In the genomic region with DNA sequence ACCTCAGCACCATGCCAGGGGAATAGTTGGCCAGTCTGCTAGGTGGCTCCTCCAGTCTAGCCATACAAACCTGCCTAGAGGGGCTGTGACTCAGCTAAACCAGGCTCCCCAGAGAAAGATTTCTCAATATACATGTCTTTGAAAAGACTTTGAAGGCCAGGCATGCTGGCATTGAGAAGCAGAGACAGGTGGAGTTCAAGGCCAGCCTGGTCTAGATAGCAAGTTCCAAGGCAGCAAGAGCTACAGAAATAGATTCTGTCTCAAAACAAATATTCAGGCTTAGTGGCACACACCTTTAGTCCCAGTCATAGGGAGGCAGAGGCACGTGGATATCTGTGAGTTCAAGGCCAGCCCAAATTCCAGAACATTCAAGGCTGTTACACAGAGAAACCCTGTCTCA, we compare ENCODE assay signal across 26 mouse cellular contexts. TPM values are rescaled to one million over a fixed set of nuclear protein-coding genes. Genes with fewer than 3 reads are reported as not detected.
A peak's percentile ranks its signal among the peaks of the same experiment; 100 is the strongest.
DNase-seq lines count a peak whose midpoint lies in the region; ATAC-seq and TF ChIP-seq lines count a peak whose summit lies in the region.
"Had no signal": no experiment of that assay in that cellular context is flagged by ENCODE, and none has a peak within 500 bp of the region (broad histone marks: within the 10 kb centered on the region; RNA-seq: fewer than 3 reads in every experiment).

No protein-coding gene starts in this region.

- no peaks in the 10 kb centered on the region for H3K36me3 ChIP-seq in C2C12 (ENCODE audit: control insufficient read depth, insufficient read depth)
- H3K36me3 ChIP-seq: embryonic facial prominence, embryonic 12.5 days; forebrain, embryonic 12.5 days; heart, embryonic 10.5 days; hindbrain, embryonic 12.5 days had no signal

- H3K79me3 ChIP-seq in C2C12 (ENCODE audit: low read depth): no peaks in the 10 kb centered on the region

- no peak overlapping the region for H3K4me3 ChIP-seq in C2C12 (ENCODE audit: insufficient read depth, poor library complexity, severe bottlenecking)
- H3K4me3 ChIP-seq: embryonic facial prominence, embryonic 12.5 days; forebrain, embryonic 12.5 days; heart, embryonic 10.5 days; hindbrain, embryonic 12.5 days had no signal

- peak; percentile 73 for DNase-seq in adrenal gland, adult 8-10 months
- DNase-seq in adrenal gland, adult 18-20 months (ENCODE audit: low spot score in 2 of 2): no peak
- peak; percentile 56 for DNase-seq in R1 (ENCODE audit: low read depth, low spot score)
- peak; percentile 59 to 67 for DNase-seq in adrenal gland, postnatal 36 days
- DNase-seq in spleen, adult 18-20 months: no peak
- DNase-seq in kidney, postnatal 10 days: no peak
- DNase-seq: cerebellum, adult 11-12 months; cerebellum, adult 9-10 months; cerebellum, postnatal 25 days; gastrocnemius, postnatal 10 days; heart, adult 18-20 months; heart, postnatal 10 days; heart, postnatal 4 days had no signal

- no peaks in the 10 kb centered on the region for H3K27me3 ChIP-seq in C2C12 (ENCODE audit: control insufficient read depth, insufficient read depth, insufficient read length)
- H3K27me3 ChIP-seq: Patski had no signal

- H3ac ChIP-seq in C2C12 (ENCODE audit: control insufficient read depth, insufficient read length, low read depth): no peak overlapping the region

- no peak for TF ChIP-seq CTCF in C2C12 (IDR thresholded peaks at IDR 0.05; ENCODE audit: control insufficient read depth, insufficient read depth, insufficient read length)

- no peaks in the 10 kb centered on the region for H3K79me2 ChIP-seq in C2C12 (ENCODE audit: control insufficient read depth, insufficient read depth)

- ATAC-seq in monocyte, adult 5-6 weeks (replicated peaks; ENCODE audit: insufficient number of reproducible peaks, low FRiP score, low TSS enrichment, poor library complexity, severe bottlenecking): no peak
- ATAC-seq: CD4-positive, CD25-positive, alpha-beta regulatory T cell, adult 4 months; forebrain, embryonic 16.5 days; hindbrain, embryonic 16.5 days; inflammation-experienced regulatory T-cells, adult 6 months; intestine, postnatal 0 days; Patski had no signal

TF ChIP-seq in C2C12, 6 proteins besides CTCF, POLR2A, EP300 and RAD21:
- TF ChIP-seq MYOG (IDR thresholded peaks at IDR 0.05; ENCODE audit: control insufficient read depth, extremely low read depth, insufficient read length) (no peak), USF1 (IDR thresholded peaks at IDR 0.05; ENCODE audit: low read depth) (no peak), MYOD1 (IDR thresholded peaks at IDR 0.05; ENCODE audit: control insufficient read depth, insufficient read length, low read depth) (peak; percentile 54), MAX (IDR thresholded peaks at IDR 0.05) (no peak), FOSL1 (IDR thresholded peaks at IDR 0.05; ENCODE audit: insufficient read depth, low read length, poor library complexity, severe bottlenecking) (no peak), CEBPB (IDR thresholded peaks at IDR 0.05; ENCODE audit: low read depth) (no peak)

RNA-seq across cellular contexts. Expression of gene Arhgdig, which starts 1.2 kb away (rescaled TPM):
- total RNA-seq in adrenal gland, adult 8-10 months (2022): 10 to 100 TPM; 14.5 to 30.7 (median 20.6) TPM
- 10 to 100 TPM; 12.7 to 13.2 TPM for total RNA-seq in adrenal gland, adult 18-20 months (2021)
- 9.6 TPM for polyA plus RNA-seq in C2C12 (2012; fragmentation: generic; extraction: Trizol)
- 10 to 100 TPM; 10.4 TPM for total RNA-seq in adrenal gland, postnatal 36 days (2021)
- not detected in 3 replicates for total RNA-seq in monocyte, adult 5-6 weeks (2017)
- polyA plus RNA-seq: CD4-positive, CD25-positive, alpha-beta regulatory T cell, adult 4 months; inflammation-experienced regulatory T-cells, adult 6 months had no signal

RNA-seq across cellular contexts. Expression of gene Rgs11, which starts 3.6 kb away (rescaled TPM):
- 100 to 1,000 TPM in 2 of 4 experiments, 10 to 100 TPM in 2; 47.1 to 158 (median 93.6) TPM for total RNA-seq in adrenal gland, adult 8-10 months (2022)
- 10 to 100 TPM; 40.8 to 47.1 TPM for total RNA-seq in adrenal gland, adult 18-20 months (2021)
- not detected for polyA plus RNA-seq in C2C12 (2012; fragmentation: generic; extraction: Trizol)
- total RNA-seq in adrenal gland, postnatal 36 days (2021): 10 to 100 TPM; 29.6 to 35.1 TPM
- 0.49 TPM in 1 of 3 replicates, not detected in the others for total RNA-seq in monocyte, adult 5-6 weeks (2017)

RNA-seq across cellular contexts. Expression of gene Pdia2, which starts 7.5 kb away (rescaled TPM):
- 1 to 10 TPM; 1.8 to 3.7 (median 2.4) TPM for total RNA-seq in adrenal gland, adult 8-10 months (2022)
- total RNA-seq in adrenal gland, adult 18-20 months (2021): under 1 TPM; 0.70 to 0.96 TPM
- polyA plus RNA-seq in C2C12 (2012; fragmentation: generic; extraction: Trizol): 0.05 TPM
- 1 to 10 TPM in 1 of 2 experiments, under 1 TPM in 1; 0.72 to 1.3 TPM for total RNA-seq in adrenal gland, postnatal 36 days (2021)
- not detected in 3 replicates for total RNA-seq in monocyte, adult 5-6 weeks (2017)
- total RNA-seq: heart, adult 18-20 months; heart, postnatal 10 days; heart, postnatal 4 days had no signal
- polyA plus RNA-seq: CD4-positive, CD25-positive, alpha-beta regulatory T cell, adult 4 months; forebrain, embryonic 16.5 days; inflammation-experienced regulatory T-cells, adult 6 months had no signal

RNA-seq across cellular contexts. Expression of gene Fam234a, which starts 37.6 kb away (rescaled TPM):
- 100 to 1,000 TPM; 108 to 126 (median 119) TPM for total RNA-seq in adrenal gland, adult 8-10 months (2022)
- 100 to 1,000 TPM; 112 to 124 TPM for total RNA-seq in adrenal gland, adult 18-20 months (2021)
- polyA plus RNA-seq in C2C12 (2012; fragmentation: generic; extraction: Trizol): 25.2 TPM
- total RNA-seq in adrenal gland, postnatal 36 days (2021): 100 to 1,000 TPM; 107 to 126 TPM
- total RNA-seq in monocyte, adult 5-6 weeks (2017): 37.3 to 55.5 TPM (median 45.4 TPM) in 3 replicates
- total RNA-seq: MEL had no signal

RNA-seq across cellular contexts. Expression of gene Luc7l, which starts 46.3 kb away (rescaled TPM):
- total RNA-seq in adrenal gland, adult 8-10 months (2022): 10 to 100 TPM; 52.9 to 90.2 (median 70.1) TPM
- 10 to 100 TPM; 61.9 to 81.4 TPM for total RNA-seq in adrenal gland, adult 18-20 months (2021)
- polyA plus RNA-seq in C2C12 (2012; fragmentation: generic; extraction: Trizol): 45.0 TPM
- total RNA-seq in adrenal gland, postnatal 36 days (2021): 10 to 100 TPM; 50.0 to 74.6 TPM
- total RNA-seq in monocyte, adult 5-6 weeks (2017): 80.4 to 111 TPM (median 109 TPM) in 3 replicates

Comparison
In these comparisons a context has a peak if more than half of its experiments do, and no peak if none do; other contexts are left out.
1. DNase-seq: peak in adrenal gland, adult 8-10 months (single experiment), R1 (single experiment) and adrenal gland, postnatal 36 days (2 of 2); none in adrenal gland, adult 18-20 months (0 of 2), spleen, adult 18-20 months (0 of 2) and kidney, postnatal 10 days (single experiment).
2. RNA of gene Arhgdig, which starts 1.2 kb away (total RNA-seq): 14.5 to 30.7 TPM in adrenal gland, adult 8-10 months, 12.7 to 13.2 TPM in adrenal gland, adult 18-20 months and 10.4 TPM in adrenal gland, postnatal 36 days; not detected in monocyte, adult 5-6 weeks; every median in the first group is over 10 times any median in the second.
3. RNA of gene Rgs11, which starts 3.6 kb away (total RNA-seq): 47.1 to 158 TPM in adrenal gland, adult 8-10 months, 40.8 to 47.1 TPM in adrenal gland, adult 18-20 months and 29.6 to 35.1 TPM in adrenal gland, postnatal 36 days; 0.49 TPM in monocyte, adult 5-6 weeks; every median in the first group is over 10 times any median in the second.